Mouse (Mus musculus): ENCODE data around the gene Neurod2. TPM values are rescaled to one million over a fixed set of nuclear protein-coding genes. Genes with fewer than 3 reads are reported as not detected.

Gene Neurod2
- total and polyA plus RNA-seq, 2 experiments = not detected

GRCm38 (mm10) chr11:98338507-98338961 is 9.1 kb upstream of the Neurod2 start:
- DNase-seq (ENCODE audit: extremely low read depth, low read depth, low spot score) = no peak
- TF ChIP-seq CTCF (IDR thresholded peaks at IDR 0.05; ENCODE audit: low read depth, low read length) (no peak), POLR2A (IDR thresholded peaks at IDR 0.05; ENCODE audit: extremely low read depth, insufficient read depth, low read length) (no peak)
- Histone ChIP-seq H3K27ac (replicated peaks; ENCODE audit: insufficient read depth, low read depth, low read length) (no peak overlapping the region), H3K79me2 (ENCODE audit: control insufficient read depth, insufficient read depth, low read length) (no peaks in the 10 kb centered on the region), H3K27me3 (ENCODE audit: control insufficient read depth, insufficient read depth, low read length) (peaks cover 28% of the 10 kb centered on the region), H3K4me3 (ENCODE audit: insufficient read depth, low read depth, low read length) (peak overlapping the region; percentile 65), H3K36me3 (ENCODE audit: control insufficient read depth, insufficient read depth, low read length) (no peaks in the 10 kb centered on the region), H3K9ac (ENCODE audit: low read depth, low read length) (peak overlapping the region; percentile 83), H3K4me1 (ENCODE audit: control insufficient read depth, insufficient read depth, low read length) (peaks cover 5% of the 10 kb centered on the region)
- WGBS = under 1% methylated on average over 56 of the region's 57 CpGs

GRCm38 (mm10) chr11:98336245-98337107 is 7.0 kb upstream of the Neurod2 start:
- no peak overlapping the region for H3K4me3 ChIP-seq (ENCODE audit: insufficient read depth, low read depth, low read length)
- H3K9ac ChIP-seq (ENCODE audit: low read depth, low read length) = no peak overlapping the region
- TF ChIP-seq CTCF (IDR thresholded peaks at IDR 0.05; ENCODE audit: low read depth, low read length) (peak; percentile 73), POLR2A (IDR thresholded peaks at IDR 0.05; ENCODE audit: extremely low read depth, insufficient read depth, low read length) (no peak)
- H3K4me1 ChIP-seq (ENCODE audit: control insufficient read depth, insufficient read depth, low read length) = peaks cover 5% of the 10 kb centered on the region
- WGBS = 18% methylated on average over 13 of the region's 13 CpGs
- no peak overlapping the region for H3K27ac ChIP-seq (replicated peaks; ENCODE audit: insufficient read depth, low read depth, low read length)
- H3K79me2 ChIP-seq (ENCODE audit: control insufficient read depth, insufficient read depth, low read length) = no peaks in the 10 kb centered on the region
- peaks cover 28% of the 10 kb centered on the region for H3K27me3 ChIP-seq (ENCODE audit: control insufficient read depth, insufficient read depth, low read length)
- no peaks in the 10 kb centered on the region for H3K36me3 ChIP-seq (ENCODE audit: control insufficient read depth, insufficient read depth, low read length)
- DNase-seq (ENCODE audit: extremely low read depth, low read depth, low spot score) = no peak

GRCm38 (mm10) chr11:98335250-98335649 is 5.8 kb upstream of the Neurod2 start:
- peaks cover 28% of the 10 kb centered on the region for H3K27me3 ChIP-seq (ENCODE audit: control insufficient read depth, insufficient read depth, low read length)
- H3K27ac ChIP-seq (replicated peaks; ENCODE audit: insufficient read depth, low read depth, low read length) = no peak overlapping the region
- peaks cover 5% of the 10 kb centered on the region for H3K4me1 ChIP-seq (ENCODE audit: control insufficient read depth, insufficient read depth, low read length)
- no peak overlapping the region for H3K9ac ChIP-seq (ENCODE audit: low read depth, low read length)
- no peak overlapping the region for H3K4me3 ChIP-seq (ENCODE audit: insufficient read depth, low read depth, low read length)
- no peaks in the 10 kb centered on the region for H3K36me3 ChIP-seq (ENCODE audit: control insufficient read depth, insufficient read depth, low read length)
- TF ChIP-seq CTCF (IDR thresholded peaks at IDR 0.05; ENCODE audit: low read depth, low read length) (no peak), POLR2A (IDR thresholded peaks at IDR 0.05; ENCODE audit: extremely low read depth, insufficient read depth, low read length) (no peak)
- H3K79me2 ChIP-seq (ENCODE audit: control insufficient read depth, insufficient read depth, low read length) = no peaks in the 10 kb centered on the region
- 15% methylated on average over 9 of the region's 9 CpGs for WGBS
- DNase-seq (ENCODE audit: extremely low read depth, low read depth, low spot score) = no peak

- no peak overlapping the region for H3K27ac ChIP-seq (replicated peaks; ENCODE audit: insufficient read depth, low read depth, low read length)
- H3K27me3 ChIP-seq (ENCODE audit: control insufficient read depth, insufficient read depth, low read length) = peaks cover 28% of the 10 kb centered on the region
- DNase-seq (ENCODE audit: extremely low read depth, low read depth, low spot score) = no peak
- 8% methylated on average over 26 of the region's 41 CpGs for WGBS
- TF ChIP-seq CTCF (IDR thresholded peaks at IDR 0.05; ENCODE audit: low read depth, low read length) (no peak), POLR2A (IDR thresholded peaks at IDR 0.05; ENCODE audit: extremely low read depth, insufficient read depth, low read length) (no peak)
- H3K9ac ChIP-seq (ENCODE audit: low read depth, low read length) = no peak overlapping the region
- H3K79me2 ChIP-seq (ENCODE audit: control insufficient read depth, insufficient read depth, low read length) = no peaks in the 10 kb centered on the region
- no peak overlapping the region for H3K4me3 ChIP-seq (ENCODE audit: insufficient read depth, low read depth, low read length)
- H3K4me1 ChIP-seq (ENCODE audit: control insufficient read depth, insufficient read depth, low read length) = peaks cover 5% of the 10 kb centered on the region
- no peaks in the 10 kb centered on the region for H3K36me3 ChIP-seq (ENCODE audit: control insufficient read depth, insufficient read depth, low read length)
These were observed 4.7 kb upstream of the Neurod2 start for GRCm38 (mm10) chr11:98333981-98334741.

- no peak for DNase-seq (ENCODE audit: extremely low read depth, low read depth, low spot score)
- Histone ChIP-seq H3K79me2 (ENCODE audit: control insufficient read depth, insufficient read depth, low read length) (no peaks in the 10 kb centered on the region), H3K9ac (ENCODE audit: low read depth, low read length) (no peak overlapping the region), H3K27me3 (ENCODE audit: control insufficient read depth, insufficient read depth, low read length) (peaks cover 29% of the 10 kb centered on the region), H3K27ac (replicated peaks; ENCODE audit: insufficient read depth, low read depth, low read length) (no peak overlapping the region), H3K4me3 (ENCODE audit: insufficient read depth, low read depth, low read length) (no peak overlapping the region), H3K4me1 (ENCODE audit: control insufficient read depth, insufficient read depth, low read length) (peaks cover 5% of the 10 kb centered on the region), H3K36me3 (ENCODE audit: control insufficient read depth, insufficient read depth, low read length) (no peaks in the 10 kb centered on the region)
- TF ChIP-seq CTCF (IDR thresholded peaks at IDR 0.05; ENCODE audit: low read depth, low read length) (no peak), POLR2A (IDR thresholded peaks at IDR 0.05; ENCODE audit: extremely low read depth, insufficient read depth, low read length) (no peak)
- 80% methylated on average over 10 of the region's 10 CpGs for WGBS
These were observed 3.8 kb upstream of the Neurod2 start for GRCm38 (mm10) chr11:98333263-98333696.
